Mouse (Mus musculus) midbrain, embryonic 11.5 days (tissue): Measurements from ENCODE around the gene Glipr2. TPM values are rescaled to one million over a fixed set of nuclear protein-coding genes. Genes with fewer than 3 reads are reported as not detected.
A peak's percentile ranks its signal among the peaks of the same experiment; 100 is the strongest.

Experiments used
- ATAC-seq: fragments of 200-750 bp; cut with Nextera tagmentation; 2 replicates; pipeline ENCODE4 v1.8.0; 2017; ENCODE audit warnings: moderate TSS enrichment, moderate library complexity; ENCODE audit not compliant: low FRiP score
- DNase-seq: peaks from one replicate; pipeline ENCODE4 v3.0.0; 2015; ENCODE audit warnings: low spot score; ENCODE audit errors: missing footprints
- H3K27ac ChIP-seq: fragments of 300-500 bp; sonication (generic); 2 replicates; pipeline ENCODE4 v1.5.1; 2014; ENCODE audit warnings: low read depth, low read length
- H3K27me3 ChIP-seq: fragments of 300-500 bp; sonication (generic); 2 replicates; pipeline ENCODE4 v1.6.1; 2014; ENCODE audit warnings: mild to moderate bottlenecking, low read length, moderate library complexity, mixed read lengths; ENCODE audit not compliant: control insufficient read depth, insufficient read depth
- H3K36me3 ChIP-seq: fragments of 300-500 bp; sonication (generic); 2 replicates; pipeline ENCODE4 v1.6.1; 2014; ENCODE audit warnings: mild to moderate bottlenecking, low read length, moderate library complexity, mixed read lengths; ENCODE audit not compliant: control insufficient read depth, insufficient read depth
- H3K4me1 ChIP-seq: fragments of 300-500 bp; sonication (generic); 2 replicates; pipeline ENCODE4 v1.6.1; 2014; ENCODE audit warnings: low read length; ENCODE audit not compliant: control insufficient read depth, insufficient read depth
- H3K4me2 ChIP-seq: fragments of 300-500 bp; sonication (generic); 2 replicates; pipeline ENCODE4 v1.6.1; 2014; ENCODE audit warnings: mild to moderate bottlenecking, moderate library complexity
- H3K4me3 ChIP-seq: fragments of 300-500 bp; sonication (generic); 2 replicates; pipeline ENCODE4 v1.5.1; 2014; ENCODE audit warnings: low read depth, low read length
- H3K9ac ChIP-seq: fragments of 300-500 bp; sonication (generic); 2 replicates; pipeline ENCODE4 v1.6.1; 2014; ENCODE audit warnings: low read length
- H3K9me3 ChIP-seq: fragments of 300-500 bp; sonication (generic); 2 replicates; pipeline ENCODE4 v1.6.1; 2016; ENCODE audit warnings: low read length; ENCODE audit not compliant: control insufficient read depth
- WGBS: fragments of 180-500 bp; shearing (Covaris S2); extraction: QIAGEN DNeasy Blood & Tissue Kit; methylation state at CpG from one replicate; pipeline ENCODE4 v1.1.7; 2014; 5-methylcytosine and 5-hydroxymethylcytosine counted together
- polyA plus RNA-seq: library from polyadenylated mRNA; unstranded; fragments of >200 nt; fragmentation: Nextera tagmentation; extraction: Ambion mirVana; gene quantifications from 2 replicates; pipeline ENCODE4 v1.2.1, GENCODE M21; 2014

Glipr2 gene
- polyA plus RNA-seq, 1 experiment from 2014 or later = 82.7 TPM

DNA sequence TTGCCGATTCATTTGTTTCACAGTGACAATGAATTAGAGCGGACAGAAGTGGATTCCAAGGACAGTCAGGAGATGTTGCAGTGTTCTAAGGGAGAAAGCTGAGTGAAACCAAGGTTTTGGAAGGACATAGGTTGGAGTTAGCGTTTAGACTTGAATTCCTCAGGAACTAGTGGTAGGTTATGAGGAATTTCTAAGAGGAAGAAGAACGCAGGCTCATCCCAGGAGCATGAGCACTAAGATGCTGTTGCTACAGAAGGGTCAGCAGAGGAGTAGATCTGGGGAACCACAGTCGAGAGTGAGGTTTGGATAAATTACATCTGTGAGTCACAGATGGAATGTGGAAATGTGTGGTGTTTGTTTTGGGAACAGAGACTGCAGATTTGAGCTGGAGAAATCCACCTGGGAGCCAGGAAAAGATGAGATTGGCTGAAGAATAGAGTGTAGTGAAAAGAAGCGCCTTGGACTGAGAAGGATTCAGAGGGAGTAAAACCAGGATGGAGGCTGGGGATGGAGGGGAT lies 19.1 kb downstream of the Glipr2 start:
- Histone ChIP-seq H3K27me3 (peaks cover 23% of the 10 kb centered on the region; the same call in 1 of the 2 replicates), H3K27ac (no peak overlapping the region), H3K36me3 (no peaks in the 10 kb centered on the region), H3K9me3 (no peaks in the 10 kb centered on the region), H3K9ac (no peak overlapping the region), H3K4me2 (no peak overlapping the region), H3K4me1 (peaks cover 25% of the 10 kb centered on the region), H3K4me3 (no peak overlapping the region)
- DNase-seq = no peak
- WGBS = 83% methylated on average over 6 of the region's 6 CpGs
- no peak for ATAC-seq

DNA sequence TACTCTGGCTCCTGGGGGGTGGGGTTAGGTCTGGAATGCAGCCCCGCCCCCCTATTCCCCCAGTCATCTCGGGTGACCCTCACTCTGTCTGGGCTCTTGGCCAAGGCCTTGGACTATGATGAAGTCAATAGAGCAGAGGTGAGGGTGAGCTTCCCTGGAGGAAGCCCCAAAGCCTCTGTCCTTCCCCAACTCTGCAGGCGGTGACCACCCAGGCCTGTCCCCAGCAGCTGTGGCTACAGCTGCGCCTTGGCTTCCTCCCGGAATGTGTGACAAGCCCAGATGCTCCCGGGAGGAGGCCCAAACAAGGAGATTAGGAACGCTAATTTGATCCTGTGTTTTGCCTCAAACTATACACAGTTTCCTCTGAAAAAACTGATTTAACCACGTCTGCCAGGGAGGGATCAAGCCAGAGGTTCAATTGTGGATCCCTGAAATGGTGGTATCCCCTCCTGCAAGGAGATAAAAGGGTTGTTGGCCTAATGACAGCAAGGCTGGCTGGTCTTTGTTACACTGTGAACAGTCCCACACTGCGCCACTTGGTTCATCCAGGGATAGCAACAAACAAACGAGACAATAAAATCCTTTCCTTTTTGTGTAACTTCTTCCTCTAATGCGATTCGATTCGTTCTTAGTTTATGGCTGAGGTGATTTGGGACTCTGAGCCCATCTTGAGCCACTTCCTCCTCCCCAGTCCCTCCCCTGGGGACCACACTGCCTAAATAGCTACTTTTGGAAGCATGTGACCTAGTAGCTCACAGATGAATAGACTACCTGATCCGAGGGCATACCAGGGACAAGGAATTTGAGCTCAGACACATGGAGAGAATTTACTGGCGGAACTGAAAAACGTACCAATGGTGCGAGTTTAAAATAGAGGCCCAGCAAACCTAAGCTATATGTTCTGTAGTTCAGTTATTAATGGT lies 21.6 kb downstream of the Glipr2 start:
- DNase-seq (peak; percentile 89), ATAC-seq (peak; percentile 54)
- H3K36me3 ChIP-seq = no peaks in the 10 kb centered on the region
- peaks cover 32% of the 10 kb centered on the region for H3K27me3 ChIP-seq
- peaks cover 11% of the 10 kb centered on the region; the same call in 1 of the 2 replicates for H3K4me1 ChIP-seq
- no peak overlapping the region for H3K4me3 ChIP-seq
- H3K9me3 ChIP-seq = no peaks in the 10 kb centered on the region
- WGBS = 12% methylated on average over 17 of the region's 17 CpGs
- no peak overlapping the region for H3K27ac ChIP-seq
- H3K9ac ChIP-seq = no peak overlapping the region
- H3K4me2 ChIP-seq = no peak overlapping the region

DNA sequence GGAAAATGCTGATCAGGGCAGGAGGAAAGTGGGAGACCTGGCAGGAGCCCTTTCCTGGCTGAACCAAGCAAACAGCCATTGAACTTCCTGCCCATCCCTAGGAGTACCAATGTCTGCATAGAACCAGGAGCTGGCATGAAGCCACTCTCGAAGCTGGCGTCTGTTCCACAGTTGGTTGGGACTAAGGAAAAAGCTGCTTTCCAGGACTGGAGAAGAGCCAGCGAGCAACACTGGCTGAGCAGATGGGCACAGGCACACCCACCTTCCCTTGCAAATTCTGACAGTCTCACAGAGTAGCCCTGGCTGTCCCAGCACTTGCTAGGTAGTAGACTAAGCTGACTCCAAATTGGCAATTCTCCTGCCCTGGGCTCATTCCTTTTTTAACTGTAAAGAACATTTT lies 22.5 kb downstream of the Glipr2 start:
- WGBS = 80% methylated on average over 3 of the region's 3 CpGs
- Histone ChIP-seq H3K9me3 (no peaks in the 10 kb centered on the region), H3K4me2 (no peak overlapping the region), H3K4me3 (no peak overlapping the region), H3K9ac (no peak overlapping the region), H3K4me1 (peaks cover 10% of the 10 kb centered on the region; the same call in 1 of the 2 replicates), H3K27ac (no peak overlapping the region), H3K27me3 (peaks cover 32% of the 10 kb centered on the region), H3K36me3 (no peaks in the 10 kb centered on the region)
- ATAC-seq (no peak), DNase-seq (no peak)

DNA sequence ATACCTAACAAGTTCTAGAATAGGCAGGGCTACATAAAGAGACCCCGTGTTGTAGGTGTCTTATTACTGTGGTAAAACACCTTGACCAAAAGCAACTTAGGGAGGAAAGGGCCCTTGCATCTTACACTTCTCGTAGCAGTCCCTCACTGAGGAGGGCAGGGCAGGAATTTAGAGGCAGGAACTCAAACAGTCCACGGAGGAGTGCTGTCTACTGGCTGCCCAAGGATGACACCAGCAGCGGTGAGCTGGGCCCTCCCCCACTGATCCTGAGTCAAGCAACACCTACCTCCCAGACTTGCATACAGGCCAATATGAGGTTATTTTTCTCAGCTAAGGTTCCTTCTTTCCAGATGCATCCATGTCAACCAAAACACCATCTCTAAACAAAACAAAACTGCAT lies 23.0 kb downstream of the Glipr2 start:
- peaks cover 10% of the 10 kb centered on the region; the same call in 1 of the 2 replicates for H3K4me1 ChIP-seq
- H3K36me3 ChIP-seq = no peaks in the 10 kb centered on the region
- H3K27ac ChIP-seq = no peak overlapping the region
- no peak overlapping the region for H3K9ac ChIP-seq
- H3K27me3 ChIP-seq = peaks cover 32% of the 10 kb centered on the region
- H3K4me2 ChIP-seq = no peak overlapping the region
- no peaks in the 10 kb centered on the region for H3K9me3 ChIP-seq
- ATAC-seq = no peak
- H3K4me3 ChIP-seq = no peak overlapping the region
- no peak for DNase-seq
- WGBS = 90% methylated on average over 4 of the region's 4 CpGs

DNA sequence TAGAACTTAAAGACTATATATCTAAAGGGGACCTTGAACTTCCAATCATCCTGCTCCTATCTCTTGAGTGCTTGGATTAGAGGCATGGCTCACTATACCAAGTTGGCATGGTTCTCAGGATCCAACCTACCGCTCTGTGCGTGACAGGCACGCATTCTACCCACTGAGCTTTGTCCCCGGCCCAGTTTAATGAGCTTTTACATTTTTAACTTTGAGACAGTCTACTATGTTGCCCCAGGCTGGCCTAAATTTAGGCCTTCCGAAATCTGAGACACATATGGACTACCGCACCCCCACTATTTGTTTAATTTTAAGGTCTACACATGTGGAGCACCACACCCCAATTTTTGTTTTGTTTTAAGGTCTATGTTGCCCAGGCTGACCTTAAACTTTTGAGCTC lies 23.6 kb downstream of the Glipr2 start:
- DNase-seq (no peak), ATAC-seq (no peak)
- no peak overlapping the region for H3K4me2 ChIP-seq
- no peaks in the 10 kb centered on the region for H3K9me3 ChIP-seq
- H3K9ac ChIP-seq = no peak overlapping the region
- no peaks in the 10 kb centered on the region for H3K36me3 ChIP-seq
- H3K4me1 ChIP-seq = peaks cover 10% of the 10 kb centered on the region; the same call in 1 of the 2 replicates
- 94% methylated on average over 6 of the region's 6 CpGs for WGBS
- H3K27ac ChIP-seq = no peak overlapping the region
- peaks cover 32% of the 10 kb centered on the region for H3K27me3 ChIP-seq
- H3K4me3 ChIP-seq = no peak overlapping the region

DNA sequence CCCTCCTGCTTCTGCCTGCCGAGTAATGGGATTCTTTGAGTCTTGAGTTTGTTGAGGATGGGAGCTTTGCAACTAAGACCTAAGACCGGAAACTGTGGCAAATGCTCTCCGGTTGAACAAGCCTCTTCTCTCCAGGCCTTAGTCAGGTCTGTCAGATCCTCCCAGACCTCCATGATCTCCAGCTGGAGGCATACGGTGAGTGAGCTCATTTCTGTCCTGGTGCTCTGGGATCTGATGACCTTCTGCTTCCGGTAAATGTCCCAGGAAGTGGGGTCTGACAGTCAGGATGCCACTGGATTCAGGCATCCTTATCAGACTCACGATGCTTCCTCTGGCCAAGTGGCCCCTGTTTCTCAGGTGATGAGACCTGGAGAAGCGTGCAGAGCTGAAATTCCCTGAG lies 24.1 kb downstream of the Glipr2 start:
- Histone ChIP-seq H3K4me1 (peaks cover 10% of the 10 kb centered on the region; the same call in 1 of the 2 replicates), H3K9ac (no peak overlapping the region), H3K36me3 (no peaks in the 10 kb centered on the region), H3K9me3 (no peaks in the 10 kb centered on the region), H3K4me2 (no peak overlapping the region), H3K27ac (no peak overlapping the region), H3K27me3 (peaks cover 32% of the 10 kb centered on the region), H3K4me3 (no peak overlapping the region)
- DNase-seq (no peak), ATAC-seq (no peak)
- 91% methylated on average over 7 of the region's 7 CpGs for WGBS

DNA sequence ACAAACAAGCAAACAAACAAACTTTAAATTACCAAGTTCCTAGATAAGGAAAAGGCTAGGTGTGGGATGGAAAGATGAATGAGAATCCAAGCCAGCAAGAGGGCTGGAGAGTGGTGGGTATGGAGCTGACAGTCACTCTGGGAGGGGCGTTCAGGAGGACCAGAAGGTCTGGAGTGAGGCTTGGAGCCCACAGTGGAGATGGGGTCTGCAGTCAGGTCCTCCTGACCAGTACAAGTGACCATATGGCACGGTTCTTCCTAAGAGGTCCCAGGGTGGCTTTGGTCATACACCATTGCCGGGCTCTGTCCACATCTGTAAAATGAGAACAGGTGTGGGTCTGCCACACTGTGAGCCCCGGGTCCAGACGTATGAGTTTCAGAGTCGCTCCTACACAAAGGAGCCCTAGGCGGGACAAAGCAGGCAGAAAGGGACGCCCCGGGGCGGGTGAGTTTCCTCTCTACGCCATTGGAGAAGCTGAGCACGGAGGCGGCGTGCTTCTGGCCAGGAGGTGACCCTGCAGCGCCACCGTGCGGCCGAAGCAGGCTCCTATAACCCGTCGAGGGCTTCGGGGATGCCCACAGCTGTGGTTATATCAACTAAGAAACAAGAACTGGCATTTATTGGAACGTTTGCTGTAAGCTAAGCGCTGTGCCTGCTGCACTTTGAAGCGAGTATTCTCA lies 25.0 kb downstream of the Glipr2 start:
- Histone ChIP-seq H3K9me3 (no peaks in the 10 kb centered on the region), H3K4me2 (peak overlapping the region; percentile 41), H3K36me3 (no peaks in the 10 kb centered on the region), H3K9ac (peak overlapping the region; percentile 55), H3K27ac (no peak overlapping the region), H3K4me1 (peaks cover 10% of the 10 kb centered on the region; the same call in 1 of the 2 replicates), H3K4me3 (0 out of 2 replicates have a peak overlapping the region, but pooled peaks have one; percentile 1), H3K27me3 (peaks cover 27% of the 10 kb centered on the region)
- WGBS = 4% methylated on average over 24 of the region's 24 CpGs
- DNase-seq = peak; percentile 100
- peak; percentile 93 for ATAC-seq

DNA sequence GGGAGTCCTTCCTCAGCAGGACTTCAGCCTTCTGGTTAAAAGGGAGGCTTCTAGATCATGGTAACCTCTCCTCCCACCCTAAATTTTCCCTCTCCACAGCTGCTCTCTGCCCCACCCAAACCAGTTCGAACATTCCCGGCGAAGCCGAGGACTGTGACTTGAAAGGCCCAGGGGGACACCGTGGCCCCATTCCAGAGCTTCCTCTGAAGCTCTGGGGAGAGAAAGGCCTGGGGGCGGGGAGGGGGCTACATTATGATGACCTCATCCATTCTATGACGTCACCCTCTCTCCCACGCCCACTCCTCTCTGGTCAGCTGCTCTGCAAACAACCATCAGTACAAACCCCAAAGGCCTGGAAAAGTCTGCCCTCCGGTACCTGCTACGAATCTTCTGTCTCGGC lies 26.0 kb downstream of the Glipr2 start, which contains the start of gene Ccin:
Gene Ccin, plus strand, starts transcription at position 303 of the 400 bp plus-strand sequence.
- H3K4me1 ChIP-seq = peaks cover 10% of the 10 kb centered on the region; the same call in 1 of the 2 replicates
- 86% methylated on average over 11 of the region's 11 CpGs for WGBS
- 0 out of 2 replicates have a peak within 1 kb of the TSS, but pooled peaks have one; percentile 1 for H3K4me3 ChIP-seq
- peak within 1 kb of the TSS; percentile 55 for H3K9ac ChIP-seq
- H3K9me3 ChIP-seq = no peaks in the 10 kb centered on the region
- H3K4me2 ChIP-seq = peak within 1 kb of the TSS; percentile 41
- H3K27ac ChIP-seq = no peak within 1 kb of the TSS
- DNase-seq (no peak), ATAC-seq (no peak)
- peaks cover 23% of the 10 kb centered on the region for H3K27me3 ChIP-seq
- no peaks in the 10 kb centered on the region for H3K36me3 ChIP-seq
